ENCODE assay signal across 16 mouse cellular contexts in genomic region chr5:106706363-106706762, GRCm38 (mm10).
"Had no signal": no experiment of that assay in that cellular context is flagged by ENCODE, and none has a peak within 500 bp of the region (broad histone marks: within the 10 kb centered on the region; RNA-seq: fewer than 3 reads in every experiment).

No protein-coding gene starts in this region.

- ATAC-seq: lung, postnatal 0 days had no signal

- H3K4me2 ChIP-seq: lung, embryonic 15.5 days; midbrain, embryonic 12.5 days; neural tube, embryonic 12.5 days; stomach, embryonic 15.5 days had no signal

- H3K36me3 ChIP-seq: lung, embryonic 15.5 days; midbrain, embryonic 12.5 days; neural tube, embryonic 12.5 days; stomach, embryonic 15.5 days had no signal

- H3K9me3 ChIP-seq: lung, embryonic 15.5 days; midbrain, embryonic 12.5 days; stomach, embryonic 15.5 days had no signal

- H3K27ac ChIP-seq: lung, embryonic 15.5 days; macrophage; midbrain, embryonic 12.5 days; neural tube, embryonic 12.5 days; stomach, embryonic 15.5 days; stomach, postnatal 0 days had no signal

- H3K27me3 ChIP-seq: lung, embryonic 15.5 days; midbrain, embryonic 12.5 days; neural tube, embryonic 12.5 days; stomach, embryonic 15.5 days had no signal

- H3K4me3 ChIP-seq: lung, embryonic 15.5 days; megakaryocyte, embryonic 14.5 days; midbrain, embryonic 12.5 days; neural tube, embryonic 12.5 days; stomach, embryonic 15.5 days had no signal

- H3K9ac ChIP-seq: lung, embryonic 15.5 days; midbrain, embryonic 12.5 days; neural tube, embryonic 12.5 days; stomach, embryonic 15.5 days had no signal

- DNase-seq: lung, adult 2 months; lung, postnatal 14 days; lung, postnatal 36 days; midbrain, embryonic 14.5 days; right cerebral cortex, postnatal 14 days; thymus, adult 2 months; thymus, postnatal 25 days; thymus, postnatal 4 days had no signal

- H3K4me1 ChIP-seq: neural tube, embryonic 12.5 days had no signal
